Mouse (Mus musculus) ES-E14 (cell line): ENCODE measurements at regions not wholly inside any gene's neighbourhood (a gene's known extent, or its start where the extent isn't known, plus 50 kb on each side); places are given as distances from the start of the nearest gene placed in this dataset.

Experiments used
- ZC3H11A ChIP-seq: IDR thresholded peaks from 2 replicates; pipeline ENCODE4 v1.6.1; 2012; ENCODE audit warnings: low read depth, mild to moderate bottlenecking, inconsistent platforms, low read length, borderline replicate concordance
- ZNF384 ChIP-seq: IDR thresholded peaks from 2 replicates; pipeline ENCODE4 v1.6.1; 2012; ENCODE audit warnings: low read depth, low read length, inconsistent platforms

DNA sequence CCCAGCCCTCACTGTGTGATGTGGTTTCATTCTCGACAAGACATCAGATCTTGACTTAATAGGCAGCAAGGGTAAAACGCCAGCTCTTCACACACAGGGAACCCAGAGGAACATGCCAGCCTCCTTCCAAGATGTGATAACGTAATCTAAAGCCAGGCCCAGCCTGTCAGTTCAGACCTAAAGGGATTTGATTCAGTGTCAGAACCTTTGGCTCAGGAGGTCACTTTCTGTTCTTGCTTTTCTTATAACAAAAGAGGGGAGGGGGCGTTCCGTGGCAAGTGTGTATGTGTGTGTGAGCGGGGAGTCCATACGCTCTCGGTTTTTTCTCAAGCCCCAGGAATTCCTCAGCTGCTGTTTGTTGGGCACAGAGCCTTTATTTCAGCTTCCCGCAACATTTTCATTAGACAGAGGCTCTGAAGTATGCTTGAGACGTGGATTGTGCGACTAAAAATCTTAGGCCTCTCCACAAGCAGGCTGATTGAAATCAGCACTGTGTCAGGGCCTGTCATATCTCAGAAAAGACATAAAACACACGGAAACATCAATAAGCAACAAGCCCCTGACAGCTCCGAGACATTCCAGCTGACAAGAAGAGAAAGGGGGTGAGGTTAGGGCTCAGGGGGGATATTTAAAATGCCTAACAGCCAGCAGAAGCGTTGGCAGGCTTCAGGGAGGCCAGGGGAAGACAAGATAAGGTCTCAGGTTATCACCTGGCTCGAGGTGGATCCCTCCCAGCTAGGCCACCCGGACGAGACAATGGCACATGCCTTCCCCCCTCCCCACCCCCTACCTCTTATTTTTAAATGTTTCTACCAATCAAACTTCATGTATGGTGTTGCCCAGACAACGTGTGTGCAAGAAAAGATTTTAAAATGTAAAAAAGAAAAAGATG, 298.5 kb downstream of the Nr2f2 start:
- TF ChIP-seq ZC3H11A (no peak), ZNF384 (no peak)
